Mouse (Mus musculus): ENCODE measurements around the gene Slc7a4. TPM values are rescaled to one million over a fixed set of nuclear protein-coding genes. Genes with fewer than 3 reads are reported as not detected.

Slc7a4 gene
- 10.1 TPM for polyA plus RNA-seq (2014; fragmentation: Illumina TruSeq; extraction: RNeasy Lipid Tissue Mini Kit (QIAGEN cat#74804); ENCODE audit: insufficient read depth, low read depth, low replicate concordance)

GRCm38 (mm10) chr16:17583064-17583463, at the start of gene Slc7a4:
TSS of gene Slc7a4 (minus strand) at chr16:17583214.

DNA sequence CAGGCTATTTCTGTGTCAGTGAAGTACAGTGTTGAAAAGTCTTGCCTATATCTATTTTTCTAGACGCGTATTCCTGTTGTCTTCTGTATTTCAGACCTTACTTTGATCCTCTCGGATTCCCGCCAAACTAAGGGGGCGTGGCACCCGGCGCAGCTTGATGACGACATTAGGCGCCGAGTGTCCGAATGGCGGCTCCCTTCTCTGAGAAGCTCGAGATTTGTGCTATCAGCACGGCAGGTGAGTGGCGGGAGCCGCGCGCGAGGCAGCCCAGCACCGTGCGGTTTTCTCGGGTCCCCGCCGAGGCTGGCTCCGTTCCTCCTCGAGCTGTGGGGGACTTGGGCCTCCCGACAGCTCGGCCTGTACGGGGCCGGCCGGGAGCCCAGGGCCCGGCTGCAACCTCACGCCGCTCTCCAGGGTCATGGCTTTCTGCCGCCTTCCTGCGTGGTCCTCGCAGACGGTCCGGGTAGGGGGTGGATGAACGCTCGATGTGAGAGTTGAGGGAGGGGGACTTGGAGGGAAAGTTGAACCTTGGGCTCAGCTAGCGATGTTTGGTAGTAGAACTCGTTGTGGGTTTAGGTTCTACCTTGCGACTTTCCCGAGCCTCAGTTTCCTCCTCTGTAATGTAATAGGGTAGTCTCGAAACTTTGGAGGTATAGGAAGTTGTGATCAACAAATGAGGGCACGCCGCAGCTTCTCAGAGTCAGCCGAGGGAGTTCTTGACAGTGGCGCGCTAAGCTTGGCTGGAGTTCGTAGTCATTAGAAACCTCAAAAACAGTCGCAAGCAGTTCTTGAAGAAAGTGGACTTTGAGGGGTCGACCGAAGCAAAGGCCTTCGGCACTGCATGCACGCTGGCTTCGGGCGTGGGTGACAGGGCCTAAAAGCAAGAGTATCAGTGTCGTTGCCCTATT, 36.4 kb upstream of the Slc7a4 start, which contains the start of gene Smpd4:
Smpd4 (plus strand) TSS at position 157 of the 908 bp plus-strand sequence.

GRCm38 (mm10) chr16:17561751-17562208, 21.2 kb downstream of the Slc7a4 start, which contains the start of gene P2rx6:
TSS of gene P2rx6 (plus strand) at chr16:17561885.

DNA sequence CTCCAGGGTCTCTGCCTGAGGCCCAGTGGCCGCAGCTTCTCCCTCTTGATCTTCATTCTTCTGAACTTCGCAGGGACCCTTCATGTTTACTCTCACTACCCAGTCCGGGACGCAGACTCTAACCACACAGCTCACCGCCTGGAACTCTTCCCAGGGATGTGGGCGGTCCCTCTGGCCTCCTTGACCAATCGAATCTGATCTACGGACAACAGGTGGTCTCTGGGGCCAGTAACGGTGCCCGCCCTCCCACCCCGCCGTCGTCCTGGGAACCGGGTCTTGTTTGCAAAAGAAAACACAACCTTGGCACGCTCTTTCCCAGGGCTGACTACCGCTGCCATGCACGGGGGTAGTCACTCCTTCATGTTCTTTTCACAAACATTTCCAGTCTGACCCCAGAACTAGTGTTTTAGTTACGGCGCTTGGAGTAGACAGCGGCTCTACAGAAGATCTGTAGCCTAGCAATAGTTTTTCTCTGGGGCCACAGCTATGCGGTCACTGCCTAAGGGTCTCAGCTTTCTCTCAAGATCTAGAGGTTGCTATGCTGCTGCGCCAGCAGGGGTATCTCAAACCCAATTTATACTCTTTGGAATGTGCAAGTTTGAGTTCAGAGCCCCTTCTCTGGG, 21.8 kb downstream of the Slc7a4 start, which contains the start of gene Lrrc74b:
Lrrc74b (minus strand) TSS at position 120 of the 623 bp plus-strand sequence.

DNA sequence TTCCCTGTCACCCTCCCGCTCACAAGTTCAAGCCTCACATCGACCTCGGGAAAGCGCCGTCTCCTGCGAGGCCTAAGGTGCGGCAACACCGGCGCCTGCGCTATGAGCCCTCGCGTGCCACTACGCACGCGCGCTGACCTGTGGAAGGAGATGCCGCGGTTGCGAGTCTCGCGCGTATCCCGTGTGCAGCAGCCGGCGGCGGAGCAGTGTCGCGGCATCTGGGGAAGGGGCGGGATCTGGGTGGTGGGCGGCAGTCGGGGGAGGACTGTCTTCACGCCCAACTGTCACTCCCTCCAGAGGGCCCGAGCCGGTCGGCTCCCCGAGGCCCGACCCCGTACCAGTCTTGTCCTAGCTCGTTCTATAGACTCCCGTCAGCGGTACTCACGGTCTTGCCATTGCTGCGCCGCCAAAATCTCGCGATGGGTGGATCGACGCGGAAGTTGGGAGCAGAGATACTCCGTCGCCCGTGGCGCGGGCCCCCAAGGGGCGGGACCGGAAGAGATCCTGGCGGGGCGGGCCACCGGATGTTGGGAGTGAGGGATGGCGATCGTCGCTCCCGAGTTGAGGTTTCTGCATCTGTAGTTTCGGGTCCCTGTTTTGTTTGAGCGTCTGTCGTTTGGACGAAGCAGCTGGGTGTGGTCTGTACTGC, 52.2 kb downstream of the Slc7a4 start, which contains the start of gene Thap7:
Thap7 (minus strand) TSS at position 497 of the 649 bp plus-strand sequence.

Other genes with a start within 250 kb of the Slc7a4 start
- 15.6 TPM for gene Snap29, start 177.2 kb downstream of the Slc7a4 start, polyA plus RNA-seq (2014; fragmentation: Illumina TruSeq; extraction: RNeasy Lipid Tissue Mini Kit (QIAGEN cat#74804); ENCODE audit: insufficient read depth, low read depth, low replicate concordance)
- gene Pi4ka, start 176.9 kb downstream of the Slc7a4 start, polyA plus RNA-seq (2014; fragmentation: Illumina TruSeq; extraction: RNeasy Lipid Tissue Mini Kit (QIAGEN cat#74804); ENCODE audit: insufficient read depth, low read depth, low replicate concordance), result 34.8 TPM
- 12.3 TPM for gene Crkl, start 131.2 kb downstream of the Slc7a4 start, polyA plus RNA-seq (2014; fragmentation: Illumina TruSeq; extraction: RNeasy Lipid Tissue Mini Kit (QIAGEN cat#74804); ENCODE audit: insufficient read depth, low read depth, low replicate concordance)
- gene Aifm3, start 93.6 kb downstream of the Slc7a4 start, polyA plus RNA-seq (2014; fragmentation: Illumina TruSeq; extraction: RNeasy Lipid Tissue Mini Kit (QIAGEN cat#74804); ENCODE audit: insufficient read depth, low read depth, low replicate concordance), result 0.99 TPM
- 42.2 TPM for gene Lztr1, start 74.5 kb downstream of the Slc7a4 start, polyA plus RNA-seq (2014; fragmentation: Illumina TruSeq; extraction: RNeasy Lipid Tissue Mini Kit (QIAGEN cat#74804); ENCODE audit: insufficient read depth, low read depth, low replicate concordance)
- gene Thap7, start 52.1 kb downstream of the Slc7a4 start, polyA plus RNA-seq (2014; fragmentation: Illumina TruSeq; extraction: RNeasy Lipid Tissue Mini Kit (QIAGEN cat#74804); ENCODE audit: insufficient read depth, low read depth, low replicate concordance), result 28.1 TPM
- gene Lrrc74b, start 22.0 kb downstream of the Slc7a4 start, polyA plus RNA-seq (2014; fragmentation: Illumina TruSeq; extraction: RNeasy Lipid Tissue Mini Kit (QIAGEN cat#74804); ENCODE audit: insufficient read depth, low read depth, low replicate concordance), result 5.4 TPM
- 5.4 TPM for gene P2rx6, start 21.3 kb downstream of the Slc7a4 start, polyA plus RNA-seq (2014; fragmentation: Illumina TruSeq; extraction: RNeasy Lipid Tissue Mini Kit (QIAGEN cat#74804); ENCODE audit: insufficient read depth, low read depth, low replicate concordance)
- 7.3 TPM for gene Smpd4, start 36.1 kb upstream of the Slc7a4 start, polyA plus RNA-seq (2014; fragmentation: Illumina TruSeq; extraction: RNeasy Lipid Tissue Mini Kit (QIAGEN cat#74804); ENCODE audit: insufficient read depth, low read depth, low replicate concordance)
- 5.2 TPM for gene Ccdc74a, start 63.3 kb upstream of the Slc7a4 start, polyA plus RNA-seq (2014; fragmentation: Illumina TruSeq; extraction: RNeasy Lipid Tissue Mini Kit (QIAGEN cat#74804); ENCODE audit: insufficient read depth, low read depth, low replicate concordance)
- 16.6 TPM for gene Med15, start 149.7 kb upstream of the Slc7a4 start, polyA plus RNA-seq (2014; fragmentation: Illumina TruSeq; extraction: RNeasy Lipid Tissue Mini Kit (QIAGEN cat#74804); ENCODE audit: insufficient read depth, low read depth, low replicate concordance)
- 18.9 TPM for gene Klhl22, start 176.4 kb upstream of the Slc7a4 start, polyA plus RNA-seq (2014; fragmentation: Illumina TruSeq; extraction: RNeasy Lipid Tissue Mini Kit (QIAGEN cat#74804); ENCODE audit: insufficient read depth, low read depth, low replicate concordance)
- gene Scarf2, start 214.1 kb upstream of the Slc7a4 start, polyA plus RNA-seq (2014; fragmentation: Illumina TruSeq; extraction: RNeasy Lipid Tissue Mini Kit (QIAGEN cat#74804); ENCODE audit: insufficient read depth, low read depth, low replicate concordance), result 31.5 TPM
- gene B830017H08Rik, start 249.9 kb upstream of the Slc7a4 start, polyA plus RNA-seq (2014; fragmentation: Illumina TruSeq; extraction: RNeasy Lipid Tissue Mini Kit (QIAGEN cat#74804); ENCODE audit: insufficient read depth, low read depth, low replicate concordance), result not detected

Measured in lung, adult 10 weeks (tissue).